Mouse (Mus musculus): ENCODE results near the gene Cux1.

- no peak for TF ChIP-seq CTCF (IDR thresholded peaks at IDR 0.05; ENCODE audit: insufficient read depth, low read length)
- no peak for TF ChIP-seq POLR2A (IDR thresholded peaks at IDR 0.05; ENCODE audit: borderline replicate concordance, extremely low read depth, low read depth, low read length)
These were observed 254.7 kb downstream of the Cux1 start for GRCm38 (mm10) chr5:136312566-136312965.
